Mouse (Mus musculus) embryonic stem cell, embryonic (primary cell): ENCODE data around the gene Tut1.

Experiments
- CTCF ChIA-PET, 4 experiments: fragments of 300-600 bp in 2 of 4; fragments of 350-600 bp in 2 of 4; sonication (Branson Sonifier 250); formaldehyde crosslinking; loops; one replicate each; lab custom pipeline; 2022; ENCODE audit warnings: inconsistent platforms in 2 of 4; lab: Charles Lee
- POLR2A ChIA-PET, 4 experiments: fragments of 300-600 bp in 2 of 4; fragments of 350-600 bp in 2 of 4; sonication (Branson Sonifier 250); formaldehyde crosslinking; loops; one replicate each; lab custom pipeline; 2022; ENCODE audit warnings: antibody characterized with exemption in 4 of 4, inconsistent platforms in 1 of 4; lab: Charles Lee

Gene Tut1

GRCm38 (mm10) chr19:8953135-8954039 lies at the start of gene Tut1:
Gene Tut1, plus strand, starts transcription at chr19:8953847.
- POLR2A ChIA-PET, result interaction anchor here (0.6 to 13.6 kb wide), 142 partner anchors 8 to 240 kb away, joined by 3 to 424 read pairs (median 5); partner anchors contain the start of genes 1810009A15Rik (in 4 of the 4), Gm49416 (in 4 of the 4), Mta2 (in 4 of the 4) and B3gat3 (in 3 of the 4)
- CTCF ChIA-PET, result interaction anchor here in 3 of 4 experiments (0.5 to 2.2 kb wide), 10 partner anchors 12 to 291 kb away, joined by 3 to 8 read pairs (median 3); partner anchors contain the start of genes Eef1g (in 2 of the 3) and Gng3 (in 1 of the 3)

DNA sequence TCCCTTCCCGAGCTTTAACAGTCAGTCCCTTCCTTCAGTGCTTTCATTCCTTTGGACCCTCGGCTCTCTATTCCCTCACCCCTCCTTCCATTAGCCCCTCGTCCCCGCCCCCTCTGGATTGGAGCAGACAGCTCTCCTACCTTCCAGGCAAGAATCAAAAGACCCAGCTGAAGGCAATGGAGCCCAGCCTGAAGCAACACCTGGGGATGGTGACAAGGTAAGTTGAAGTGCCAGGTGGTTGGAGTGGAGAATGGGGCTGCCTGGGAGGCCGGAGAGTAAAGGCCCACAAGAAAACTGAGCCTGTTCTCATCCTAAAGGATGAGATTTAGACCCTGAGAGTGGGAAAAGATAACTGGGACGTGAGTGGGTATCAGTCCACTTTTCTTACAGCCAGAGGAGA lies 45.1 kb upstream of the Tut1 start:
- ChIA-PET POLR2A (interaction anchor here in 2 of 4 experiments (0.8 to 4.7 kb wide), 14 partner anchors 9 to 61 kb away, joined by 3 to 26 read pairs (median 5); partner anchors contain the start of genes 1810009A15Rik (in 2 of the 2), B3gat3 (in 2 of the 2), Gm49416 (in 2 of the 2) and Eef1g (in 1 of the 2)), CTCF (interaction anchor here in 1 of 4 experiments (0.6 kb wide), 1 partner anchor 38 kb away, joined by 9 read pairs; no protein-coding TSS in a partner anchor)

GRCm38 (mm10) chr19:8911810-8912209 lies 41.8 kb upstream of the Tut1 start:
- CTCF ChIA-PET, result interaction anchor here in 1 of 4 experiments (0.6 kb wide), 1 partner anchor 55 kb away, joined by 3 read pairs; the partner anchor contains the start of gene Eef1g
- POLR2A ChIA-PET, result interaction anchor here in 3 of 4 experiments (0.6 to 4.7 kb wide), 19 partner anchors 9 to 189 kb away, joined by 3 to 26 read pairs (median 5); partner anchors contain the start of genes 1810009A15Rik (in 2 of the 3), Eef1g (in 2 of the 3), Gm49416 (in 2 of the 3) and Tut1 (in 2 of the 3)

GRCm38 (mm10) chr19:8914212-8914611 lies 39.4 kb upstream of the Tut1 start:
- ChIA-PET POLR2A (interaction anchor here in 2 of 4 experiments (0.8 to 2.9 kb wide), 20 partner anchors 10 to 191 kb away, joined by 3 to 12 read pairs (median 4); partner anchors contain the start of genes 1810009A15Rik (in 2 of the 2), Eef1g (in 2 of the 2), Ganab (in 2 of the 2) and Gm49416 (in 2 of the 2)), CTCF (no interaction called here)

DNA sequence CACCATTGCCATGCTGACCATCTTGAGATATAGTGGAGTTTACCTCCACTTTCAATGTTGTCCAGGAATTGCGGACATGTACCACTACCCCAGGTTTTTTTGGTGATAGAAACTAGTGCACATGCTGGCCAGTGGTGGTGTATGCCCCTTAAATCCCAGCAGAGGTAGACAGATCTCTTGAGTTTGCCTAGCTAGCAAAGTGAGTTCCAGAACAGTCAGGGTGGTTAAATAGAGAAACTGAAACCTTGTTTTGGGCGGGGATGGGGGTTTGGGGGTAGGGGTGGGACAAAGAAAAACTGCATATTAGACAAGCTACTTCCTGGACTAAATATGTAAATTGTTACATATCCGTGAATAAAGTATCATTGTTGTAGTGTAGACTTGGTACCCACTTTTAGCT lies 34.6 kb upstream of the Tut1 start:
- ChIA-PET POLR2A (interaction anchor here in 3 of 4 experiments (0.8 to 16.7 kb wide), 53 partner anchors 9 to 206 kb away, joined by 3 to 191 read pairs (median 9); partner anchors contain the start of genes 1810009A15Rik (in 3 of the 3), Eef1g (in 3 of the 3), Gm49416 (in 3 of the 3) and Tmem179b (in 3 of the 3)), CTCF (interaction anchor here in 1 of 4 experiments (0.6 kb wide), 1 partner anchor 1641 kb away, joined by 3 read pairs; no protein-coding TSS in a partner anchor)

- ChIA-PET POLR2A (interaction anchor here (0.7 to 16.7 kb wide), 87 partner anchors 8 to 206 kb away, joined by 3 to 191 read pairs (median 7); partner anchors contain the start of genes 1810009A15Rik (in 4 of the 4), Gm49416 (in 4 of the 4), Eef1g (in 3 of the 4) and Ganab (in 3 of the 4)), CTCF (interaction anchor here in 2 of 4 experiments (0.8 to 1.0 kb wide), 2 partner anchors 89 to 201 kb away, joined by 3 read pairs; no protein-coding TSS in a partner anchor)
These were observed 34.0 kb upstream of the Tut1 start for GRCm38 (mm10) chr19:8919684-8920072.

DNA sequence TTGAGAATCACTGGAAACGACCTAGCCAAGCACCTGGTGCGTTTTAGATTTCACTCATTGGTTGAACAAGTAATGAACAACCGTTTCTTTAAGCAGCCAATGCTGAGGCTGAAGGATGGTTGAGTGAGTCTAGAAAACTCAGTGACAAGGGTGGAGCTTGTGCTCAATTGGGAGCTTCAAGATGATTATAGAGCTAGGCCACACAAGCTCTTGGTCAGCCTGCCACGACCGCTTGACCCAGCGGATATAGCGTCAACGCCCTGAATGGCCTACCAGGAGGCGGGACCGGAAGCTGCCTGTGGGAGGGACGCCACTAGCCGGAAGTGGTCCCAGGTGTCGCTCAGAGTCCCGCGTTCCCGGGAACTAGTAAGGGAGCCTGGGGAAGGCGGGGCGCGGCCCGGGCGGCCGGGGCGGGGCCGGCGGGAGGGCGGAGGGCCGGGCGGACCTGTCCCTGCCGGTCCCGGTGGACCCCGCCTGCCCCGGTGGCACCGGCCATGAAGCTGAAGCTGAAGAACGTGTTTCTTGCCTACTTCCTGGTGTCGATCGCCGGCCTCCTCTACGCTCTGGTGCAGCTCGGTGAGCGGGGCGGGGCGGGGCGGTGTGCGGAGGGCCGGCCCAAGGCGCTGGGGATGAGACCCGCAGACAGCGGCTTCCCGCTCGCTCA lies 33.4 kb upstream of the Tut1 start, which contains the start of gene B3gat3:
B3gat3 (plus strand) TSS at position 302 of the 664 bp plus-strand sequence.
- ChIA-PET POLR2A (interaction anchor here (0.6 to 16.7 kb wide), 100 partner anchors 8 to 1438 kb away, joined by 3 to 191 read pairs (median 6); partner anchors contain the start of genes 1810009A15Rik (in 4 of the 4), Gm49416 (in 4 of the 4), Eef1g (in 3 of the 4) and Ganab (in 3 of the 4)), CTCF (interaction anchor here in 3 of 4 experiments (0.8 to 1.2 kb wide), 4 partner anchors 9 to 202 kb away, joined by 3 read pairs; partner anchors contain the start of genes Eml3 (in 1 of the 3) and Rom1 (in 1 of the 3))

DNA sequence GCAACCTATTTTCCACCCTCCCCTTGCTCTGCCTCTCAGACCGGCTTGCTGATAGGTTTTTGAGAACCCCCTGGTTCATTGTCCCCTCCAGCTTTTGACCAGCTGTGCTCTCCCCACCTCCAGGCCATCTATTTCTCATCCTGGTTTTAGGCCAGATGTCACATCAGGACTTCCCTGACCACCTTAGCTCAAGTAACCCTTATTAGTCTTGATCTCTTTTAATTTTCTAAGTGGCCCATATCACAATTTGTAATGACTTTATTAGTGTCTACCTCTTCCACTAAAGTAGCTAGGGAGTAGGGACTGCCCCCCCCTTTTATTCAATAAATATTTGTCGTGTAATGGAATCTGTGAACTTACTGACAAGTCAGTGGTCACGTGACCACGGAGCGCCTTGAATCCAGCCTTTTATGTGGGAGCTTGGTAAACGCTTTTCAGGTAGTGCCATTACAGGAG lies 32.8 kb upstream of the Tut1 start:
- ChIA-PET POLR2A (interaction anchor here (0.6 to 16.7 kb wide), 86 partner anchors 8 to 1438 kb away, joined by 3 to 191 read pairs (median 6); partner anchors contain the start of genes 1810009A15Rik (in 4 of the 4), Gm49416 (in 4 of the 4), Eef1g (in 3 of the 4) and Eml3 (in 3 of the 4)), CTCF (interaction anchor here in 3 of 4 experiments (0.7 to 1.2 kb wide), 5 partner anchors 9 to 203 kb away, joined by 3 to 9 read pairs (median 3); partner anchors contain the start of genes Eml3 (in 1 of the 3) and Rom1 (in 1 of the 3))

GRCm38 (mm10) chr19:8921741-8922140 lies 31.9 kb upstream of the Tut1 start:
- CTCF ChIA-PET, result interaction anchor here in 2 of 4 experiments (0.7 to 1.2 kb wide), 4 partner anchors 18 to 1288 kb away, joined by 3 to 9 read pairs (median 4); no protein-coding TSS in a partner anchor
- POLR2A ChIA-PET, result interaction anchor here (0.6 to 16.7 kb wide), 43 partner anchors 8 to 206 kb away, joined by 3 to 191 read pairs (median 8); partner anchors contain the start of genes Eef1g (in 3 of the 4), 1810009A15Rik (in 2 of the 4), Eml3 (in 2 of the 4) and Ganab (in 2 of the 4)

GRCm38 (mm10) chr19:8926766-8927165 lies 26.9 kb upstream of the Tut1 start:
- CTCF ChIA-PET, result no interaction called here
- POLR2A ChIA-PET, result interaction anchor here (0.5 to 16.7 kb wide), 15 partner anchors 8 to 199 kb away, joined by 3 to 191 read pairs (median 6); partner anchors contain the start of genes Mta2 (in 3 of the 4), 1810009A15Rik (in 2 of the 4), Gm49416 (in 2 of the 4) and Tut1 (in 2 of the 4)

GRCm38 (mm10) chr19:8927891-8928525 lies 25.6 kb upstream of the Tut1 start:
- CTCF ChIA-PET, result no interaction called here

DNA sequence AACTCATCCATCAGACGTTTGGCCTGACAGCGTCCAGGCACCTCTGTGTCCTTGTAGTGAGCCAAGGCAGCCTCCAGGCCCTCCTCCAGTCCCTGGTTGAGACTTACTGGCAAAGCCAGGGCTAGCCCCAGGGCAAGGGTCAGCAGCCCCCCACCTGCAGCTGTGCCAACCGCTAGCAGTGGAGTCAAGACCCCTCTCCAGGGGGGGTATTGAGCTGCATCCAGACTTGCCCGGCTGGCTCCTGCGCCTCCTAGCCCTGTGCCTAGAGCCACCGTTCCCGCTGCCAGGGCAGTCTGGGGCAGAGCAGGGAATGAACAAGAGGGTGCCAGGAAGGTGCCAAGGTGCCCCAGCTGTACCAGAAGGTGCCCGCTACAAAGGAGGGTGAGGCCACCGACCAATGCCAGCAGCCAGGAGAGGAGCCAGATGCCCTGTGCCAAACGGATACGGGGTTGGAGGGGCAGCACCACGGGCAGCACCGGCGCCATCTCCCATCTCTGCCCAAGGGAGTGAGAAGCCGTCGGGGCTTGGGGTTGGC lies 24.9 kb upstream of the Tut1 start:
- ChIA-PET CTCF (interaction anchor here in 1 of 4 experiments (1.0 to 1.5 kb wide), 2 partner anchors 8 to 13 kb away, joined by 3 to 5 read pairs; partner anchors contain the start of gene Mta2), POLR2A (interaction anchor here (0.6 to 16.7 kb wide), 36 partner anchors 8 to 1596 kb away, joined by 3 to 191 read pairs (median 4); partner anchors contain the start of genes Mta2 (in 3 of the 4), 1810009A15Rik (in 2 of the 4), B3gat3 (in 2 of the 4) and Eef1g (in 2 of the 4))

More at GRCm38 (mm10) chr19:8927891-8928525, 25.6 kb upstream of the Tut1 start:
- POLR2A ChIA-PET, result interaction anchor here in 3 of 4 experiments (0.6 to 16.7 kb wide), 12 partner anchors 9 to 1597 kb away, joined by 3 to 191 read pairs (median 8); partner anchors contain the start of genes Mta2 (in 2 of the 3), 1810009A15Rik (in 1 of the 3), Cpsf7 (in 1 of the 3) and Ganab (in 1 of the 3)

GRCm38 (mm10) chr19:8929224-8930088 lies 24.2 kb upstream of the Tut1 start, which contains the start of the genes Rom1 and Eml3:
Gene Rom1, minus strand, starts transcription at chr19:8929356.
Gene Eml3, plus strand, starts transcription at chr19:8929552.
- CTCF ChIA-PET, result interaction anchor here in 2 of 4 experiments (0.6 to 1.5 kb wide), 3 partner anchors 9 to 12 kb away, joined by 3 to 5 read pairs (median 3); partner anchors contain the start of gene Mta2 (in 1 of the 2)
- POLR2A ChIA-PET, result interaction anchor here (0.6 to 16.7 kb wide), 44 partner anchors 8 to 213 kb away, joined by 3 to 191 read pairs (median 4); partner anchors contain the start of genes 1810009A15Rik (in 3 of the 4), Gm49416 (in 3 of the 4), Mta2 (in 3 of the 4) and B3gat3 (in 2 of the 4)

DNA sequence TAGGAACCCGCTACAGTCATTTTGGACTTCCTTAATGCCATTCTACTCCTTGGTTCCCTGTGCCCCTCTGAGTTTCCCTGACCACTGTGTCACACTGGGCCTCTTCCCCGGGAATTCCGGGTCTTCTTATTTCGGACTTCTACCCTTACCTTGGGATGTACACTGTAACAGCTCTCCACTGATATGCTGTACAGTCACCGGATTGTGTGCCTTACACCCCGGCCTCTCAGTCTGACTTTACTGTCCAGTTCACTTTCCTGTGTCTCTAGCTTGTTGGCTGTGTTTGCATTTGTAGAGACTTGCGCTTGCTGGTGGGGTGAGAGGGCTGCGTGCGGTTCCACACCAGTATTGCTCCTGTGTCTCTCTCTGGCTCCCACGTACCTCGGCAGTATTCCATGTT lies 23.5 kb upstream of the Tut1 start:
- POLR2A ChIA-PET, result interaction anchor here (0.6 to 16.7 kb wide), 38 partner anchors 10 to 1196 kb away, joined by 3 to 191 read pairs (median 5); partner anchors contain the start of genes Mta2 (in 3 of the 4), 1810009A15Rik (in 2 of the 4), B3gat3 (in 2 of the 4) and Eef1g (in 2 of the 4)
- CTCF ChIA-PET, result interaction anchor here in 1 of 4 experiments (1.5 kb wide), 1 partner anchor 9 kb away, joined by 3 read pairs; no protein-coding TSS in a partner anchor
